ENCODE assay signal across 9 mouse cellular contexts in genomic region chr10:42247125-42247816, GRCm38 (mm10). TPM values are rescaled to one million over a fixed set of nuclear protein-coding genes. Genes with fewer than 3 reads are reported as not detected.
DNase-seq lines count a peak whose midpoint lies in the region; ATAC-seq and TF ChIP-seq lines count a peak whose summit lies in the region.
"Had no signal": no experiment of that assay in that cellular context is flagged by ENCODE, and none has a peak within 500 bp of the region (broad histone marks: within the 10 kb centered on the region; RNA-seq: fewer than 3 reads in every experiment).

No protein-coding gene starts in this region.

- ATAC-seq in hindbrain, embryonic 12.5 days (ENCODE audit: low FRiP score) = no peak

- H3K4me1 ChIP-seq in ES-E14 (ENCODE audit: control insufficient read depth in 2 of 2, insufficient read depth in 2 of 2, low read length in 2 of 2, poor library complexity in 1 of 2) = peaks cover 8 to 20% of the 10 kb centered on the region in 2 experiments; a peak in 3 of 4 replicates
- peaks cover 78% of the 10 kb centered on the region for H3K4me1 ChIP-seq in heart, embryonic 10.5 days
- H3K4me1 ChIP-seq in liver, adult 2 months (ENCODE audit: control insufficient read depth, insufficient read depth, low read length) = peaks cover 51% of the 10 kb centered on the region
- peaks cover 20% of the 10 kb centered on the region for H3K4me1 ChIP-seq in hindbrain, embryonic 12.5 days

- 23% methylated on average over 11 of the region's 11 CpGs for WGBS in heart, embryonic 10.5 days
- WGBS in liver, adult 2 months = 37% methylated on average over 11 of the region's 11 CpGs
- WGBS in hindbrain, embryonic 12.5 days = 75% methylated on average over 11 of the region's 11 CpGs

- in situ Hi-C loops in ES-E14 (cut with MboI; ENCODE audit: low sequenced_read_pairs in 2 of 2, unreplicated experiment in 2 of 2) = no loop called here

- DNase-seq in ES-E14 (ENCODE audit: low read depth, low spot score) = no peak
- DNase-seq in MN1 (ENCODE audit: low spot score) = peak; percentile 36
- DNase-seq in heart, embryonic 10.5 days (ENCODE audit: low spot score) = no peak
- peak; percentile 62 for DNase-seq in liver, adult 2 months (ENCODE audit: extremely low read depth, low read depth, low spot score)
- DNase-seq in T-cell, adult 2 months (ENCODE audit: low spot score) = no peak
- no peak for DNase-seq in natural killer cell, adult 2 months (ENCODE audit: low spot score in 2 of 2)
- DNase-seq: adrenal gland, postnatal 10 days had no signal

- no peak overlapping the region for H3K4me2 ChIP-seq in hindbrain, embryonic 12.5 days (replicated peaks)
- H3K4me2 ChIP-seq: midbrain, embryonic 12.5 days had no signal

- H3K79me2 ChIP-seq in liver, adult 2 months (ENCODE audit: control insufficient read depth, insufficient read depth, low read length) = peaks cover 55% of the 10 kb centered on the region

- H3K9ac ChIP-seq in ES-E14 (ENCODE audit: insufficient read depth, low read depth, low read length, poor library complexity, severe bottlenecking) = peak overlapping the region; percentile 51
- H3K9ac ChIP-seq in liver, adult 2 months (ENCODE audit: low read depth, low read length) = no peak overlapping the region
- no peak overlapping the region for H3K9ac ChIP-seq in hindbrain, embryonic 12.5 days
- H3K9ac ChIP-seq: midbrain, embryonic 12.5 days had no signal

- peak overlapping the region; percentile 63; the same call in 1 of the 2 replicates for H3K27ac ChIP-seq in ES-E14 (ENCODE audit: insufficient read depth, low read depth, low read length, poor library complexity, severe bottlenecking)
- peak overlapping the region; percentile 79 for H3K27ac ChIP-seq in heart, embryonic 10.5 days
- peak overlapping the region; percentile 65 for H3K27ac ChIP-seq in liver, adult 2 months (replicated peaks; ENCODE audit: insufficient read depth, low read depth, low read length)
- H3K27ac ChIP-seq in hindbrain, embryonic 12.5 days = no peak overlapping the region
- H3K27ac ChIP-seq: midbrain, embryonic 12.5 days had no signal

- no peak for TF ChIP-seq CTCF in liver, adult 2 months (IDR thresholded peaks at IDR 0.05; ENCODE audit: low read depth, low read length)

- no peak for TF ChIP-seq POLR2A in liver, adult 2 months (IDR thresholded peaks at IDR 0.05; ENCODE audit: extremely low read depth, insufficient read depth, low read length)

- peak overlapping the region in 1 of 2 experiments; percentile 5; a peak in 3 of 4 replicates for H3K4me3 ChIP-seq in ES-E14 (ENCODE audit: insufficient read depth in 1 of 2, low read depth in 1 of 2, low read length in 2 of 2, poor library complexity in 1 of 2, severe bottlenecking in 1 of 2)
- peak overlapping the region; percentile 32; the same call in 1 of the 2 replicates for H3K4me3 ChIP-seq in heart, embryonic 10.5 days
- H3K4me3 ChIP-seq in liver, adult 2 months (ENCODE audit: insufficient read depth, low read depth, low read length) = no peak overlapping the region
- no peak overlapping the region for H3K4me3 ChIP-seq in hindbrain, embryonic 12.5 days
- H3K4me3 ChIP-seq: midbrain, embryonic 12.5 days had no signal

- H3K27me3 ChIP-seq in heart, embryonic 10.5 days (ENCODE audit: insufficient read depth, poor library complexity, severe bottlenecking) = no peaks in the 10 kb centered on the region
- no peaks in the 10 kb centered on the region for H3K27me3 ChIP-seq in liver, adult 2 months (ENCODE audit: control insufficient read depth, insufficient read depth, low read length)
- no peaks in the 10 kb centered on the region for H3K27me3 ChIP-seq in hindbrain, embryonic 12.5 days
- H3K27me3 ChIP-seq: midbrain, embryonic 12.5 days had no signal

- H3K9me3 ChIP-seq in ES-E14 (ENCODE audit: control insufficient read depth, insufficient read depth, low read depth, low read length) = no peaks in the 10 kb centered on the region
- H3K9me3 ChIP-seq in heart, embryonic 10.5 days = no peaks in the 10 kb centered on the region
- no peaks in the 10 kb centered on the region for H3K9me3 ChIP-seq in hindbrain, embryonic 12.5 days (replicated peaks)
- H3K9me3 ChIP-seq: midbrain, embryonic 12.5 days had no signal

- peaks cover 2% of the 10 kb centered on the region; the same call in 1 of the 2 replicates for H3K36me3 ChIP-seq in ES-E14 (ENCODE audit: control insufficient read depth, insufficient read depth, low read length, poor library complexity, severe bottlenecking)
- H3K36me3 ChIP-seq in heart, embryonic 10.5 days = no peaks in the 10 kb centered on the region
- peaks cover 2% of the 10 kb centered on the region; the same call in 1 of the 2 replicates for H3K36me3 ChIP-seq in liver, adult 2 months (ENCODE audit: control insufficient read depth, insufficient read depth, low read length)
- no peaks in the 10 kb centered on the region for H3K36me3 ChIP-seq in hindbrain, embryonic 12.5 days
- H3K36me3 ChIP-seq: midbrain, embryonic 12.5 days had no signal

TF ChIP-seq in ES-E14, 5 proteins besides CTCF, POLR2A, EP300 and RAD21:
- no peak for TF ChIP-seq MAFK (IDR thresholded peaks at IDR 0.05; ENCODE audit: insufficient read depth, low read depth, low read length)
- TF ChIP-seq ZNF384 (IDR thresholded peaks at IDR 0.05; ENCODE audit: low read depth, low read length) = no peak
- TF ChIP-seq ZC3H11A (IDR thresholded peaks at IDR 0.05; ENCODE audit: borderline replicate concordance, low read depth, low read length) = no peak
- TF ChIP-seq HCFC1 (IDR thresholded peaks at IDR 0.05; ENCODE audit: borderline replicate concordance, insufficient read depth, low read length) = no peak
- no peak for TF ChIP-seq CHD2 (IDR thresholded peaks at IDR 0.05; ENCODE audit: low read depth, low read length)
TF ChIP-seq in ES-E14: peak in this region for 0.

RNA-seq across cellular contexts. Expression of gene Foxo3, which starts 29.3 kb away (rescaled TPM):
- total RNA-seq in ES-E14 (2012; rRNA removed) = 20.7 and 27.1 TPM in 2 replicates
- polyA plus RNA-seq in heart, embryonic 10.5 days (2016; fragmentation: Nextera tagmentation; extraction: Ambion mirVana) = 3.4 and 4.3 TPM in 2 replicates
- 34.2 and 35.4 TPM in 2 replicates for total RNA-seq in liver, adult 2 months (2014; rRNA removed)
- polyA plus RNA-seq in liver, adult 2 months (2012; rRNA removed) = 17.0 and 17.7 TPM in 2 replicates
- 4.2 and 5.0 TPM in 2 replicates for polyA plus RNA-seq in hindbrain, embryonic 12.5 days (2016; fragmentation: Nextera tagmentation; extraction: Ambion mirVana)

Comparison
In these comparisons a context has a peak if more than half of its experiments do, and no peak if none do; other contexts are left out.
1. DNase-seq: peak in MN1 (single experiment) and liver, adult 2 months (single experiment); none in ES-E14 (single experiment), heart, embryonic 10.5 days (single experiment), T-cell, adult 2 months (single experiment) and natural killer cell, adult 2 months (0 of 2).